Mouse (Mus musculus) thymus, adult 2 months (tissue): ENCODE results near the gene Cacng2.

Source experiments
- CTCF ChIP-seq: fragments of 200-500 bp; IDR thresholded peaks from 2 replicates; pipeline ENCODE4 v1.5.1; 2012; ENCODE audit warnings: mild to moderate bottlenecking, control low read depth, low read length, moderate library complexity, borderline replicate concordance; ENCODE audit not compliant: control insufficient read depth, poor library complexity, insufficient read depth; ENCODE audit errors: extremely low read depth
- POLR2A ChIP-seq: fragments of 200-500 bp; IDR thresholded peaks from 2 replicates; pipeline ENCODE4 v1.6.1; 2012; ENCODE audit warnings: mild to moderate bottlenecking, low read length, control low read depth, moderate library complexity; ENCODE audit not compliant: control insufficient read depth, poor library complexity, insufficient read depth; ENCODE audit errors: extremely low read depth

- TF ChIP-seq CTCF, result no peak
- TF ChIP-seq POLR2A, result no peak
These were observed 33.4 kb upstream of the Cacng2 start for GRCm38 (mm10) chr15:78153045-78153775.
